Mouse (Mus musculus) embryo, embryonic 9.5 days (tissue): ENCODE results near the gene Zim1.

Experiments
- DNase-seq: peaks from one replicate; pipeline ENCODE4 v3.0.0-alpha.2; 2017; ENCODE audit errors: extremely low spot score

The Zim1 gene

GRCm38 (mm10) chr7:6696241-6697045 is at the start of gene Zim1:
Zim1 (minus strand) TSS chr7:6696450.
- peak; percentile 85 for DNase-seq

GRCm38 (mm10) chr7:6744281-6744904 is 48.1 kb upstream of the Zim1 start:
- DNase-seq: no peak

DNA sequence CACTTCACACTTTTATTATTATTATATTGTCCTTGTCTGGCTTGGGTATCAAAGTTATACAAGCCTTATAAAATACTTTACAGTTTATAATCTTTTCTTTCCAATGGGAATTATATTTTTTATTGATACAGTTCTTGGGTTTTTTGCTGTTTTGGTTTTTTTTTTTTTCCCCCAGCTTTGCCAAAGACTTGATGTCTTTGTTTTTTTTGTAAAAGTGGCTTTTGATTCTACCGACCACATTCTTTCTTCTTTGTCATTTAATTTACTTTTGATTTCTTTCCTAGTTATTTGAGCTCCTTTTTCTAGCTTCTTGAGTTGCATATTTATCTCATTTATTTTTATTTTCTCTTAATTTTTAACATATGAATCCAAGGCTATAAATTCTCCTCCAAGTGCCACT is 39.8 kb upstream of the Zim1 start:
- DNase-seq: no peak

DNA sequence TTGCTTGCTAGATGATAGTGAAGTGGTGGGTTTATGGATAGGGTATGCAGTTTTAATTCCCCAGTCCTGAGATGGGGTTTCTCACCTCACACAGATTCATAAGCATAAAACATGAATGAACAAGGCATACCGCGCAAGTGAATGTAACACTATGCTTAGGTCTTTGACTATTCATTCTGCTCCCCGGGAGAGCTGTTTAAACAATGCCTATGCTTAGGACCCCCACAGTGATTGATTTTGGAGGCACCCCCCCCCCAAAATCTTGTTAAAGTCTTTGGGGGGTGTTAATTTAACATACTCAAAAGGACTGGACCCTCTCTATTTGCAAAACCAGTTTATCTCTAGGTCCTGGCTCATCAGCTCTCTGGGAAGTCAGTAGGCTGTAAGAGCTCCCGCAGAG is 35.7 kb upstream of the Zim1 start:
- DNase-seq: no peak

GRCm38 (mm10) chr7:6731373-6731772 is 35.1 kb upstream of the Zim1 start:
- no peak for DNase-seq

- peak; percentile 55 for DNase-seq
Measured at GRCm38 (mm10) chr7:6730801-6731200, 34.6 kb upstream of the Zim1 start.

DNA sequence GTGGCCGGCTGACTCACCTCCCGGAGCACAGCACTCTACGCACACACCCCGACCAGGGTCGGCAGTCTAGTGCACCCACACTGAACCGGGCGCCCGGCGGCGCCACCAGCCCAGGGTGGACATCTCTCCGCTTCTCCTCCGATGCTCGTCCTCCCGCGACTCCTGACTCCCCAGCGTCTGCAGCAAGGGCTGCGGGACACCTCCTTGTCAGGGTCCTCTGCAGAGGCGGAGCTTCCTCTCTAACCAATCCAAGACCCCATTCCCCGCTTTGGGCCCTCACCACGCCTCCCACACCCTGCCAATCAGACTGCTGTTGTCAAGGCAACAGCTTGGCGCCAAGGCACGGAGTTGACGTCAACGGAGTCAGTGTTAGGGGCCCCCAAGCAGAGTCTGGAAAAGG is 34.0 kb upstream of the Zim1 start, which contains the start of the genes Peg3 and Usp29:
TSS of gene Peg3 (minus strand) at position 191 of the 400 bp plus-strand sequence.
TSS of gene Usp29 (plus strand) at position 338 of the 400 bp plus-strand sequence.
- peak; percentile 88 for DNase-seq

GRCm38 (mm10) chr7:6729061-6729817 is 33.0 kb upstream of the Zim1 start:
- peak; percentile 91 for DNase-seq

- DNase-seq: peak; percentile 89
Measured at GRCm38 (mm10) chr7:6728263-6728931, 32.1 kb upstream of the Zim1 start.

DNA sequence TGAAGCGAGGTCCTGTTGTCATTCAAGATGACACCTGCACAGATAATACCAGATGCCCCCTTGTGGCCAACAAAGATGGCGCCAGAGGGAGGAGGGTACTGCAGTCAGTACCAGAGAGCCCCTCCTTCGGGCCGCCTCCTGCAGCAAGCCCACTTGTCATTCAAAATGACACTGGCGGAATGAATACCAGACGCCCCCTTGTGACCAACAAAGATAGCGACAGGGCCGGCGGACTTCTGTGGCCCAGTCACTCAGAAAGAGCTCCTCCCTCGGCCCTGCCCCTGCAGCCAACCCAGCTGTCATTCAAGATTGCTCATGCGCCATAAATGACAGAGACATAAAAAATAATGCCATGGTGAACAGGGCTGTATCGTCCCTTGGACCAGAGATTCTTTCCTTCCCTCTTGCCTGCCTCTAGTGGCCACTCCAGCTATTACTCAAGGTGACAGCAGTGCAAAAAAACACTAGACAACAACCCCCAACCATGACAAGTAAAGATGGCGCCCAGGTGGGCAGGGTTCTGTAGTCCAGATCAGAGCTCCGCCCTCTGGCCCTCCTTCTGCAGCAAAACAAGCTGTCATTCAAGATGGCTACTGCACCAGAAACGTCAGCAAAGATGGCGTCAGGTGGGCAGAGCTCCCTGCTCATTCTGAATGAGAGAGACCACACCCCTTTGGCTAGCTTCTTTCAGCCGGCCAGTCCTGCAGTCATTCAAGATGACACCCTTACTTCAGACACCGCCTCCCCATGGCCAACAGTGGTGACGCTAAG is 31.3 kb upstream of the Zim1 start:
- peak; percentile 72 for DNase-seq

- no peak for DNase-seq
Measured at GRCm38 (mm10) chr7:6709396-6709795, 13.1 kb upstream of the Zim1 start.

DNA sequence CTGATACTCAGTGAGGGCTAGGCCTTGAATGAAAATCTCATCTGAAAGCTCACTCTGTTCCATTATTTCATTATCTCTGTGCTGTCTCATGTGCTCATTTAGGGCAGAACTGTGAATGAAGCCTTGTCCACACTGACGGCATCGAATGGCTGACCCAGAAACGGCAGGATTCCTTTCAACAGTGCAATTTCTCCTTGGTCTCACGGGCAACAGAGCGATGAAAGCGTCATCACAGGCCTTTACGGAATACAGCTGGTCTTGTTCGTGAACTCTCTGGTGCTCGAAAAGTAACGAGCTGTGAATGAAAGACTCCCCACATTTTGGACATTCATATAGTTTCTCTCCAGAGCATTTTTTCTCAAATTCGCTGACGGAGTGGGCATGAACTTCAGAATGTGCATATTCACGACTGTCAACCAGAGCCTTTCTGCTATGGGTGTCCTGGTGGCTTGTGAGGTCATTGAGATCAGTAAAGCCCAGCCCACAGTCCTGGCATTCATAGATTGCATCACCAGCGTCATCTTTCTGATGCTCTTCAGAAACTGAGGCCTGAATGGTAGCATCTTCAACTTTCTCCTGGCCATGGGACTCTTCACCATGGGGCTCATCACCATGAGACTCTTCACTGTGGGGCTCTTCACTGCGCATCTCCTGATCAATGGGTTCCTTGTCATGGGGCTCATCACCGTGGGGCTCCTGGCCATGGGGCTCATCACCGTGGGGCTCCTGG is 12.4 kb upstream of the Zim1 start:
- no peak for DNase-seq

DNA sequence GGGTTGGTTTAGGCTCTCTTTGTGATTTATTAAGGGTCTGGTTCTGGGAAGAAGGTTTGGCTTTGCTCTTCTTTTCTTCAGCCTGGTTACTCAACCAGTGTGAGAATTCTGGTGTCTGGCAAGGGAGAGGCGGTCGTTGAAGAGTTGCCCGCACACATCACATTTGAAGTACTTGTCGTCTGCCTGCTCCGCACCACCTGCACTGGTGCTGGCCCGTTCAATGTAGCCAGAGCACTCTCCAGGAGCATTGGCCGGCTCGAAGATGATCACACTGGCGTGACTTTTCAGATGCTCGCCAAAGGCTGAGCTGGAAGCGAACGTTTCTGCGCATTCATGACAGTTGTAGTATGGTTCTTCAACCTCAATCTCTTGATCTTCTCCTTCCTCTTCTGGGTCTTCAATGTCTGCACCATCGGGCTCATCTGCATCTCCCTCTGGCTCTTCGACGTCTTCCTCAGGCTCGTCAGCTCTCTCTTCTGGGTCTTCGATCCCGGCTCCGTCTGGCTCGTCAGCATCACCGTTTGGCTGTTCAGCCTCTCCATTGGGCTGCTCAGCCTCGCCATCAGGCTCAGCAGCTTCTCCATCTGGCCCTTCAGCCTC is 11.3 kb upstream of the Zim1 start:
- DNase-seq: no peak

- no peak for DNase-seq
Measured at GRCm38 (mm10) chr7:6699230-6699629, 3.0 kb upstream of the Zim1 start.

- no peak for DNase-seq
Measured at GRCm38 (mm10) chr7:6685511-6685910, 10.7 kb downstream of the Zim1 start.

GRCm38 (mm10) chr7:6666726-6667125 is 29.5 kb downstream of the Zim1 start:
- no peak for DNase-seq

- no peak for DNase-seq
Measured at GRCm38 (mm10) chr7:6663430-6663829, 32.8 kb downstream of the Zim1 start.

GRCm38 (mm10) chr7:6659605-6660004 is 36.6 kb downstream of the Zim1 start:
- DNase-seq: peak; percentile 57

- DNase-seq: no peak
Measured at GRCm38 (mm10) chr7:6658606-6659005, 37.6 kb downstream of the Zim1 start.

GRCm38 (mm10) chr7:6652151-6652550 is 44.1 kb downstream of the Zim1 start:
- DNase-seq: no peak
